Mouse (Mus musculus) stomach, embryonic 16.5 days (tissue): ENCODE data around the gene Ugt1a7c. TPM values are rescaled to one million over a fixed set of nuclear protein-coding genes. Genes with fewer than 3 reads are reported as not detected.
"Not testable (repeated sequence)": the region's sequence is repeated elsewhere in the genome, so short reads cannot be mapped to it uniquely, and the experiment has no call there.

Source experiments
- ATAC-seq: fragments of 200-750 bp; cut with Nextera tagmentation; 2 replicates; pipeline ENCODE4 v1.8.0; 2017; ENCODE audit warnings: moderate number of reproducible peaks, moderate TSS enrichment; ENCODE audit not compliant: insufficient read depth, low FRiP score
- H3K27ac ChIP-seq: fragments of 300-500 bp; sonication (generic); 2 replicates; pipeline ENCODE4 v1.5.1; 2014; ENCODE audit warnings: low read length
- H3K27me3 ChIP-seq: fragments of 300-500 bp; sonication (generic); 2 replicates; pipeline ENCODE4 v1.6.1; 2014; ENCODE audit warnings: low read length, control low read depth, mixed read lengths; ENCODE audit not compliant: control insufficient read depth, insufficient read depth
- H3K36me3 ChIP-seq: fragments of 300-500 bp; sonication (generic); 2 replicates; pipeline ENCODE4 v1.6.1; 2014; ENCODE audit warnings: low read length; ENCODE audit not compliant: control insufficient read depth, insufficient read depth
- H3K4me1 ChIP-seq: fragments of 300-500 bp; sonication (generic); 2 replicates; pipeline ENCODE4 v1.6.1; 2014; ENCODE audit warnings: low read length, control low read depth, mixed read lengths; ENCODE audit not compliant: control insufficient read depth, insufficient read depth
- H3K4me2 ChIP-seq: fragments of 300-500 bp; sonication (generic); 2 replicates; pipeline ENCODE4 v1.6.1; 2014; ENCODE audit warnings: low read depth, low read length, mixed read lengths
- H3K4me3 ChIP-seq: fragments of 300-500 bp; sonication (generic); replicated peaks from 2 replicates; pipeline ENCODE4 v1.5.1; 2014; ENCODE audit warnings: mild to moderate bottlenecking, low read length
- H3K9ac ChIP-seq: fragments of 300-500 bp; sonication (generic); 2 replicates; pipeline ENCODE4 v1.6.1; 2014; ENCODE audit warnings: low read length
- H3K9me3 ChIP-seq: fragments of 300-500 bp; sonication (generic); replicated peaks from 2 replicates; pipeline ENCODE4 v1.6.1; 2016; ENCODE audit warnings: low read length, control low read depth; ENCODE audit not compliant: control insufficient read depth
- WGBS: fragments of 180-500 bp; shearing (Covaris S2); extraction: QIAGEN DNeasy Blood & Tissue Kit; methylation state at CpG from one replicate; pipeline ENCODE4 v1.1.7; 2014; 5-methylcytosine and 5-hydroxymethylcytosine counted together
- polyA plus RNA-seq: library from polyadenylated mRNA; unstranded; fragments of >200 nt; fragmentation: Nextera tagmentation; extraction: Ambion mirVana; gene quantifications from 2 replicates; pipeline ENCODE4 v1.2.1, GENCODE M21; 2015

The Ugt1a7c gene
- polyA plus RNA-seq, 1 experiment from 2014 or later = 15.8 TPM

DNA sequence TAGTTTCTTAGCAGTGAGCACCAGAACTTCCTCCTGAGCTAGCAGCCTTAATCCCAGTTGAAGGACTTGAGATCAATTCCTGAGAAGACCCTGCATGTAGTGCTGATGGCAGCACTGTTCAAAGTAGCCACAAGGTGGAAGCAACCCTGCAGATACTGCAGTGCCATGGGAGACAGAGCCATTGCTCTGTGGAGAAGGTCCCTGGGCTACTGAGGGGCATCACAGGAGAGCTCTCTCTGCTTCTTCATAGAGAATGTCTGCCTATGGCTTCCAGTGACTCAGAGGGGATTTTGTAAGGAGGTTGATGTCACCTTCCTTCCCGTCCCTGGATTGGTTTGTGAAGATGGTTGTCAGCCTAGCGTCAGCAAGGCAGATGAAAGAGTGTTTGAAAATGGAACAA lies 55.3 kb downstream of the Ugt1a7c start:
- not testable (repeated sequence) for H3K4me2 ChIP-seq, H3K9me3 ChIP-seq, H3K27ac ChIP-seq, H3K4me1 ChIP-seq, H3K9ac ChIP-seq, ATAC-seq, H3K36me3 ChIP-seq, H3K27me3 ChIP-seq, H3K4me3 ChIP-seq
- 76% methylated on average over 2 of the region's 2 CpGs for WGBS

DNA sequence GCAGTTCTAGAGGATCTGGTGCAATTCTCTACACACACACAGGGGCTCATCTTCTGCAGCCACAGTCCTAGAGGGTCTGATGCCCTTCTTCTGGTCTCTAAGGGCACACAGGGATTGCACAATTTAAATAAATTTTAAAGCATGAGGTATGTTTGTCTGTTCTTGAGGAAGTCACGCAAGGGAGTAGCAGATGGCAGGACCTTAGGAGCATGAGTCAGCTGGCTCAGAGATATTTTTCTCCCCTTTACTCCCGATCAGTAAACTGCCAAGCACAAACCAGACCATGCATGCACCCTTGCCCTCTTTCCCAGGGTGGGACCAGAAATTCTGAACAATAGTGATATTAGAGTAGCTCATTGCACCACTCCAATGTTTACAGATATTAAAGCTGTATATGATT lies 63.6 kb downstream of the Ugt1a7c start:
- no peak for ATAC-seq
- Histone ChIP-seq H3K36me3 (no peaks in the 10 kb centered on the region), H3K4me1 (no peaks in the 10 kb centered on the region), H3K9ac (no peak overlapping the region), H3K9me3 (no peaks in the 10 kb centered on the region), H3K4me3 (no peak overlapping the region), H3K4me2 (no peak overlapping the region), H3K27ac (no peak overlapping the region), H3K27me3 (no peaks in the 10 kb centered on the region)
- WGBS = 51% methylated on average over 2 of the region's 2 CpGs

DNA sequence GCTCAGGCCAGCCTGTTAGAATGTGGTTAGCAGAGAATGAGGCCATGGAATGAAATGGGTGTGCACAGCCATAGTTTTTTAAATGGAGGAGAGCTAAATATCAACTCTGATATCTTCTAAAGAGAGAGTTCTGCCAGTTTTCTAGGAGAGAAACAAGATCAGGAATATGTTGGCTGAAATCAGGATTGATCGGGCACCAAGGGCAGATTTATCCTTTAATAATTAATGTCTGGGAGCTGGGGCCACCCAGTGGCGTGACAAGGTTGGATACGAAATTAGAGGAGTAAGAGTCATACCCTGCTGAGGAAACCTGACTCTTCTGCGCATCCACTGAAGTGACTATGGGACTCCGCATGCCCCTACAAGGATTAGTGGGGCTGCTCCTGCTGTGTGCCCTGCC lies 70.8 kb downstream of the Ugt1a7c start, which contains the start of gene Ugt1a5:
Gene Ugt1a5, plus strand, starts transcription at position 302 of the 400 bp plus-strand sequence.
- Histone ChIP-seq H3K36me3 (no peaks in the 10 kb centered on the region), H3K27ac (no peak within 1 kb of the TSS), H3K27me3 (no peaks in the 10 kb centered on the region), H3K4me3 (no peak within 1 kb of the TSS), H3K4me1 (no peaks in the 10 kb centered on the region), H3K9me3 (no peaks in the 10 kb centered on the region; the same call in 1 of the 2 replicates), H3K9ac (no peak within 1 kb of the TSS), H3K4me2 (no peak within 1 kb of the TSS)
- no peak for ATAC-seq
- WGBS = 75% methylated on average over 5 of the region's 5 CpGs

- H3K36me3 ChIP-seq, H3K4me1 ChIP-seq, H3K9ac ChIP-seq, H3K4me2 ChIP-seq, H3K27me3 ChIP-seq, H3K9me3 ChIP-seq, ATAC-seq, H3K4me3 ChIP-seq, H3K27ac ChIP-seq: not testable (repeated sequence)
- 79% methylated on average over 5 of the region's 7 CpGs for WGBS
Measured at GRCm38 (mm10) chr1:88172190-88172589, 77.3 kb downstream of the Ugt1a7c start.

- Histone ChIP-seq H3K9me3 (peaks cover 11% of the 10 kb centered on the region; the same call in 1 of the 2 replicates), H3K4me1 (no peaks in the 10 kb centered on the region), H3K9ac (no peak overlapping the region), H3K27me3 (no peaks in the 10 kb centered on the region), H3K27ac (no peak overlapping the region), H3K4me2 (no peak overlapping the region), H3K36me3 (0 out of 2 replicates have a peak, but pooled peaks cover 5% of the 10 kb centered on the region), H3K4me3 (no peak overlapping the region)
- ATAC-seq = no peak
- WGBS = 71% methylated on average over 1 of the region's 1 CpGs
Measured at GRCm38 (mm10) chr1:88179657-88180056, 84.8 kb downstream of the Ugt1a7c start.

GRCm38 (mm10) chr1:88186325-88186935 lies 91.6 kb downstream of the Ugt1a7c start:
- no peaks in the 10 kb centered on the region for H3K27me3 ChIP-seq
- no peak for ATAC-seq
- no peaks in the 10 kb centered on the region; the same call in 1 of the 2 replicates for H3K9me3 ChIP-seq
- no peak overlapping the region for H3K9ac ChIP-seq
- no peak overlapping the region for H3K4me3 ChIP-seq
- H3K4me1 ChIP-seq = no peaks in the 10 kb centered on the region
- no peak overlapping the region for H3K27ac ChIP-seq
- no peak overlapping the region for H3K4me2 ChIP-seq
- no peaks in the 10 kb centered on the region for H3K36me3 ChIP-seq
- WGBS = 84% methylated on average over 5 of the region's 5 CpGs

- Histone ChIP-seq H3K9me3 (no peaks in the 10 kb centered on the region; the same call in 1 of the 2 replicates), H3K9ac (no peak overlapping the region), H3K27me3 (no peaks in the 10 kb centered on the region), H3K4me1 (no peaks in the 10 kb centered on the region), H3K4me2 (no peak overlapping the region), H3K4me3 (no peak overlapping the region), H3K36me3 (no peaks in the 10 kb centered on the region), H3K27ac (no peak overlapping the region)
- 74% methylated on average over 3 of the region's 3 CpGs for WGBS
- no peak for ATAC-seq
Measured at GRCm38 (mm10) chr1:88192136-88192535, 97.3 kb downstream of the Ugt1a7c start.

GRCm38 (mm10) chr1:88195687-88196086 lies 100.8 kb downstream of the Ugt1a7c start:
- WGBS = 97% methylated on average over 1 of the region's 1 CpGs
- no peak overlapping the region for H3K27ac ChIP-seq
- no peaks in the 10 kb centered on the region for H3K4me1 ChIP-seq
- no peaks in the 10 kb centered on the region for H3K9me3 ChIP-seq
- H3K36me3 ChIP-seq = no peaks in the 10 kb centered on the region
- no peak overlapping the region for H3K9ac ChIP-seq
- ATAC-seq = no peak
- H3K4me2 ChIP-seq = no peak overlapping the region
- H3K4me3 ChIP-seq = no peak overlapping the region
- H3K27me3 ChIP-seq = no peaks in the 10 kb centered on the region

GRCm38 (mm10) chr1:88197443-88197842 lies 102.6 kb downstream of the Ugt1a7c start:
- no peak overlapping the region for H3K9ac ChIP-seq
- 71% methylated on average over 3 of the region's 3 CpGs for WGBS
- no peak overlapping the region for H3K4me3 ChIP-seq
- H3K4me1 ChIP-seq = no peaks in the 10 kb centered on the region
- ATAC-seq = no peak
- no peaks in the 10 kb centered on the region for H3K27me3 ChIP-seq
- no peaks in the 10 kb centered on the region for H3K36me3 ChIP-seq
- H3K4me2 ChIP-seq = no peak overlapping the region
- H3K9me3 ChIP-seq = no peaks in the 10 kb centered on the region
- H3K27ac ChIP-seq = no peak overlapping the region
